Mouse (Mus musculus): ENCODE results near the gene Hectd4.
"Not testable (repeated sequence)": the region's sequence is repeated elsewhere in the genome, so short reads cannot be mapped to it uniquely, and the experiment has no call there.

Hectd4 gene

DNA sequence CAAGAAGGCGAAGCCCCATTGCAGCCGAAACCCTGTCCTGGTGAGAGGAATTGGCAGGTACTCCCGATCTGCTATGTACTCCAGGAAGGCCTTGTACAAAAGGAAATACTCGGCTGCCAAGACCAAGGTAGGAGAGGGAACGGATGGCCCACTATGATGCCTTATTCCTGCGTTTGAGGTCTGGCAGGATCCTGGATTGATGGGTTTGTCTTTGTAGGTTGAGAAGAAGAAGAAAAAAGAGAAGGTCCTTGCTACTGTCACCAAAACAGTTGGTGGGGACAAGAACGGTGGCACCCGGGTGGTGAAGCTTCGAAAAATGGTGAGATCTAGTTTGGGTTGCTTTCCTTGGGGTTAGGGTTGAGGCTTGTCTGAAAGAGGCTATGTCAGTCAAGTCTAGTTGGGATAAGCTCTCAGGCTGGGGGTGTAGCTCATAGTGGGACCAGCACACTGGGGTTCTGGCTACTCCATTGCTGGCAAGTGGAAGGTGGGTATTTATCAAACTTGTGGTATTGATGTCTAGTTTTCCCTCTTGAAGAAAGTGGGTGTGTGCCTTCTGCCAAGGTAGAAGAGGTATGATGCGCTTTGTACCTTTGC is 14.4 kb upstream of the Hectd4 start:
- not testable (repeated sequence) for DNase-seq (ENCODE audit: low read depth, low spot score)

GRCm38 (mm10) chr5:121206540-121206939 is 13.5 kb upstream of the Hectd4 start:
- no peak for DNase-seq (ENCODE audit: low read depth, low spot score)

- no peak for DNase-seq (ENCODE audit: low read depth, low spot score)
Observed at GRCm38 (mm10) chr5:121206984-121207383, 13.0 kb upstream of the Hectd4 start.

DNA sequence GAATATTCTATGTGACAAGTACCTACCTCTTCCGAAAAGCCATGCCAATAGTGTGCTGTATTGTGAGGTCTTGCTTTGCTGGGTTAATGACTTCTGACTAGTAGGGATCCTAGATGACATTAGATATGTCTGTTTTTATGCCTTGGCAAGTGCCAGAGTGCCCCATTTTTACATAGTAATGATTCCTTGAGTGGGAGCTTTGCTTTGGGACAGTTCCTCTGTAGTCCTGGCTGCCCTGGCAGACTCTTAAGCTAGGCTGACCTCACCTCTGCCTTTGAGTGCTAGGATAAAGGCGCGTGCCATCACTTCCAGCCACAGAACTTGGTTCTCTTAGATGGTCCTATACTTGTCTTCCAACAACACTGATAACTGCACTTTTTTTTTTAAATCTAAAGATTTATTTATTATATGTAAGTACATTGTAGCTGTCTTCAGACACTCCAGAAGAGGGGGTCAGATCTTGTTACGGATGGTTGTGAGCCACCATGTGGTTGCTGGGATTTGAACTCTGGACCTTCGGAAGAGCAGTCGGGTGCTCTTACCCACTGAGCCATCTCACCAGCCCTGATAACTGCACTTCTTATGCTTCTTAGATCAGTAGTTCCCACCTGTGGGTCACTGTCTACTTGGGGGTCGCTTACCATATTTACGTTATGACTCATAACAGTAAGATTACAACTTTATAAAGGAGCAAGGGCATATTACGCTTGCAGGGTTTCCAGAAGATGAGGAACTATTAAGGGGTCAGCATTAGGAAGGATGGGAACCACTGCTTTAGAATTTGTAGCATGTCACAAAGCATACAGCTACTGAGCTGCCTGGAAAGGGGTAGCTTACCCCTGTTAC is 10.0 kb upstream of the Hectd4 start:
- DNase-seq (ENCODE audit: low read depth, low spot score) = no peak

- no peak for DNase-seq (ENCODE audit: low read depth, low spot score)
Observed at GRCm38 (mm10) chr5:121210601-121210924, 9.5 kb upstream of the Hectd4 start.

- no peak for DNase-seq (ENCODE audit: low read depth, low spot score)
Observed at GRCm38 (mm10) chr5:121212108-121212507, 7.9 kb upstream of the Hectd4 start.

- DNase-seq (ENCODE audit: low read depth, low spot score) = no peak
Observed at GRCm38 (mm10) chr5:121214707-121215106, 5.3 kb upstream of the Hectd4 start.

GRCm38 (mm10) chr5:121215380-121216125 is 4.5 kb upstream of the Hectd4 start:
- peak; percentile 83 for DNase-seq (ENCODE audit: low read depth, low spot score)

- no peak for DNase-seq (ENCODE audit: low read depth, low spot score)
Observed at GRCm38 (mm10) chr5:121216126-121216446, 3.9 kb upstream of the Hectd4 start.

GRCm38 (mm10) chr5:121216584-121217312 is 3.3 kb upstream of the Hectd4 start:
- DNase-seq (ENCODE audit: low read depth, low spot score) = not testable (repeated sequence)

DNA sequence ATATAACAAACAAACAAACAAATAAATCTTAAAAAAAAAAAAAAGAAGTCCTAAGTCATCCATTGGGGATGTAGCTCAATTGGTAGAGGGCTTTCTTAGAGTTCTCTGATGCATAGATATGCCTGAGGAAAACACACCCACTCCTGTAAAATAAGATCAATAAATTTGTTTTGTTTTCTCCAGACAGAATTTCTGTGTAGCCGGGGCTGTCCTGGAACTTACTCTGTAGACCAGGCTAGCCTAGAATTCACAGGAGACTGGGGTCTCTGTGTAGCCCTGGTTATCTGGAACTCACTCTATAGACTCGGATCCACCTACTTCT is 2.7 kb upstream of the Hectd4 start:
- no peak for DNase-seq (ENCODE audit: low read depth, low spot score)

DNA sequence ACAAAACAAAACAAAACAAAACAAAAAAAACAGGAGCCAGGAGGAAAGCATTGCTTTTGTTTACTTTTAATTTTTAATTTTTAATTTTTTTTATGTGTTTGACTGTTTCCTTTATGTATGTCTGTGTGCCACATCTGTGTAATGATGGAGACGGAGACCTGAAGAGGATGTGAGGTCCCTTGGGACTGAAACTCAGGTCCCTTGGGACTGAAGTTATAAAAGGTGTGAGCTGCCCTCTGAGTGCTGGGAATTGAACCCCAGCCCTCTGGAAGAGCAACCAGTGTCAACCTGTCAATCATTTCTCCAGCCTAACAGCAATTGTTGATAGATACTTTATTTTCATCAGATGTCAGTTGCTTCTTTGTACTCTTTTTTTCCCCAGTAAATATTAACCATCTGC is 829 bp upstream of the Hectd4 start:
- DNase-seq (ENCODE audit: low read depth, low spot score) = no peak

DNA sequence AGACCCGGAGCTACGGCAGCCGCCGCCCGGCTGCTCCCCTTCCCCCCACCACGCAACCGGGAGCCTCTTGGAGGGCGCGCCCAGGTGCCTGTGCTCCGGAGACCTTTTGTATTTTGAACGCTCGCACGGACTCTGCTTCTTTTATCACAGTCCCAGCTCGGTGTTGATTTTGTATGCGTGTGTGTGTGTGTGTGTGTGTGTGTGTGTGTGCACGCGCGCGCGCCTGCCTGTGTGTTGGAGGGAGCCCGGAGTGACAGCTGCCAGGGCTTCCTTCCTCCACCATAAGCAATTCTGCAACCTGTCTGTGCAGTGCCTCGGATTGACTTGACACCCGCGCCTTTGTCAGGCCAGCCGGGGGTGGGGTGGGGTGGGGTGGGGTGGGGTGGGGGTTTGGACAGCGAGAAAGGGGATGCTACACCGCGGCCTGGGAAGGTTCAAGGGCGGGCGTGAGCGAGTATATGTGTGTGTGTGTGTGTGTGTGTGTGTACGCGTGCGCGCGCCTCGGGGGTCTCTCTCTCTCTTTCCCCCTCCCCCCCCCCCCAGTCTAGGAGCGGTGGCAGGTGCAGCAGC is 798 bp downstream of the Hectd4 start:
- DNase-seq (ENCODE audit: low read depth, low spot score) = no peak

GRCm38 (mm10) chr5:121221328-121221850 is 1.4 kb downstream of the Hectd4 start:
- DNase-seq (ENCODE audit: low read depth, low spot score) = no peak

DNA sequence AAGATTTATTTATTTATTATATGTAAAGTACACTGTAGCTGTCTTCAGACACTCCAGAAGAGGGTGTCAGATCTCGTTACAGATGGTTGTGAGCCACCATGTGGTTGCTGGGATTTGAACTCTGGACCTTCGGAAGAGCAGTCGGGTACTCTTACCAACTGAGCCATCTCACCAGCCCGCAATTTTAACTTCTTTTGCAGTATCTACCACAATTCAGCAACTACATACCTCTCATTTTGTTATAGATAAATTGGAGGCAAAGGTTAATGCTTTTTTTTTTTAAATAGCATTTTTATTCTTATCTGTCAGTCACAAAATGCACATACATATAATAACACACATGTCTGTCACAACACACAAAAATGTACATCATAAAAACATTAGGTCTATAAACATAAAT is 4.0 kb downstream of the Hectd4 start:
- not testable (repeated sequence) for DNase-seq (ENCODE audit: low read depth, low spot score)

- no peak for DNase-seq (ENCODE audit: low read depth, low spot score)
Observed at GRCm38 (mm10) chr5:121224856-121225255, 4.8 kb downstream of the Hectd4 start.

- DNase-seq (ENCODE audit: low read depth, low spot score) = no peak
Observed at GRCm38 (mm10) chr5:121225854-121226253, 5.8 kb downstream of the Hectd4 start.

GRCm38 (mm10) chr5:121226406-121226805 is 6.4 kb downstream of the Hectd4 start:
- no peak for DNase-seq (ENCODE audit: low read depth, low spot score)

DNA sequence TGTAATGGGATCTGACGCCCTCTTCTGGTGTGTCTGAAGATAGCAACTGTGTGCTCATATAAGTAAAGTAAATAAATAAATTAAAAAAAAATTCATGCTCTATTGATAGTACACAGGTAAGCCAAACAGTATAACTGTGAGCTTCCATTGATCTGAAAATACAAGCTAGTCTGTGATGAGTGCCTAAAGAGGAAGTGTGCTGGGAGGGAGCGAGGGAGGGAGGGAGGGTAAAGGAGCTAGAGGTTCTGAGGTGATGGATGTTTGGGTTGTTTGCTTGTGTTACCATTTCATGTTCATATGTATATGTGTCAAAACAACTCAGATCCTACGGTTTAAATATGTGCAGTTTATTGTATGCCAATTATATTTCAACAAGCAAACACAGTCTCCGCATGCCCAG is 6.8 kb downstream of the Hectd4 start:
- no peak for DNase-seq (ENCODE audit: low read depth, low spot score)

- DNase-seq (ENCODE audit: low read depth, low spot score) = not testable (repeated sequence)
Observed at GRCm38 (mm10) chr5:121227330-121227729, 7.3 kb downstream of the Hectd4 start.

DNA sequence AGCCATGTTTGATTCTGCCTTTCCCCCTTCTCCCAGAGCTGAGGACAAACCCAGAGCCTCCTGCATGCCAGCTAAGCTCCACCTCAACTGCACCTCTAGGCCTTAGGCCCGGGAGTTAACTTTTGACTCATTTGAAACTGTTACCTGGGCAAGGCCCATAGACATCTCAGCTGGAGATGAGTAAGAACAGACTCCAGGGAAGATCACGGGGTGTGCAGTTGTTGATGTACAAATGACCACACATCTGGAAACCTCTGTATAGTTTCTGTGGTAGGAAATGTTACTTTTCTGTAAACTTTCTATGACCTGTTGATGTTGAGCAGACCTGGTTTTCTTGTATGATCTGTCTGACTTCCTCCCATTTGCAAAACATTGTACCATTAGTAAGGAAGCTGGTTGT is 9.2 kb downstream of the Hectd4 start:
- DNase-seq (ENCODE audit: low read depth, low spot score) = no peak

GRCm38 (mm10) chr5:121230811-121231210 is 10.8 kb downstream of the Hectd4 start:
- no peak for DNase-seq (ENCODE audit: low read depth, low spot score)

All from mesoderm, embryonic 11.5 days (tissue).